Mouse (Mus musculus) ovary, postnatal 36 days (tissue): Measurements from ENCODE around the gene Siae.

Experiments
- DNase-seq: peaks from one replicate; pipeline ENCODE4 v3.0.0; 2022; ENCODE audit warnings: low spot score, mixed read lengths

Siae gene

GRCm38 (mm10) chr9:37554838-37555748, at the start of gene Siae:
Siae (plus strand) TSS chr9:37555698.
- no peak for DNase-seq

DNA sequence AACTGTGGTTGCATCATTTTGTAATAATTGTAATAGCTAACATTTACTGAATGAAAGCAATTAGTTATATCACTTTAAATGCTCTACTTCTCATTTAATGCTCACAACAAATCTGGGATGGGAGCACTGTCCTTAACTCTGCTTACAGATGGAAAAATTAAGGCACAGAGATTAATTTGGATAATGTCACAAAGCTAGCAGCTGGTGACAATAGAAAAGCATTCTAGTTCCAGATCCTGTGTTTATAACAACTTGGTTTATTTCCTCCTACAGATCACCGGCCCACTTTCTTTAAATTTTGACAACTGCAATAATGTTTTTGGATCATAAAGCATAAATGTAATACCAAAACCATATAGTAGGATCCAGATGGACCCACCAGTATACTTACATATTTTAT, 49.5 kb upstream of the Siae start:
- no peak for DNase-seq

GRCm38 (mm10) chr9:37512097-37512496, 43.4 kb upstream of the Siae start:
- no peak for DNase-seq

DNA sequence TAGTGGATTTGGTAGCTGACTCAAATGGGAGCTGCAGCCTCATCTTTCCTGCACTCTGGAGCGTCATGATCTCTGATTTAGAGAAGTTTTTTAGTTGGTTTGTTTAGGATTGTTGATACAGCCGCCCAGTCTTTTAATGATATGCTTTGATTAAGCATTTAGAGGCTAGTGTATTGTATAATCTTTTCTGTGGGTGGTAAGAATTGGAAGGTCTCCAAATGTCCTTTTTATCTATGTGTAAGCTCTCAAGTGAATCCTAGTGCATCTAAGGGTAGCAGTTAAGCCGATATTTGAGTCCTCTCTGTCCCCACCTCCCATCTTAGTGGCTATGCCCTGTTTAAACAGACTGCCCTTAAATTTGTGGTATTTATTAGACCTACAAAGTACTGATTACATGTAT, 41.0 kb upstream of the Siae start:
- DNase-seq = no peak

DNA sequence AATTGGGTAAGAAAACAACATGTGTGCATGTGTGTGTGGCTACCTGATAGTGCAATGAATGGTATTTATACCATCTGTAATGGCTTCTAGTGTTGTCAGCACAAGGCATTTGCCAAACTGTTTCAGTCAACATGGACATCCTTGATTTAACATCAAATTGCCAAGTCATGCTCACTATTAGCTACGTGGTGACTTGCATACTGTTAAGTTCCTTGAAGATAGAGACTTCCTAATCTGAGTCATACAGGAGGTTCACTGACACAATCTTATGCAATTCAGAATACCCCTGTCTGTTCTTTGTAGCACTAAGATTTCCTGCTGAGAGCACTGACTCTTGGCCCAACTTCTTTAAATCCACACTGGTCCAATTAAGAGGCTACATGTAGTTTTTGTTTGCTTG, 38.0 kb upstream of the Siae start:
- no peak for DNase-seq

- DNase-seq = no peak
Observed at GRCm38 (mm10) chr9:37518991-37519390, 36.5 kb upstream of the Siae start.

DNA sequence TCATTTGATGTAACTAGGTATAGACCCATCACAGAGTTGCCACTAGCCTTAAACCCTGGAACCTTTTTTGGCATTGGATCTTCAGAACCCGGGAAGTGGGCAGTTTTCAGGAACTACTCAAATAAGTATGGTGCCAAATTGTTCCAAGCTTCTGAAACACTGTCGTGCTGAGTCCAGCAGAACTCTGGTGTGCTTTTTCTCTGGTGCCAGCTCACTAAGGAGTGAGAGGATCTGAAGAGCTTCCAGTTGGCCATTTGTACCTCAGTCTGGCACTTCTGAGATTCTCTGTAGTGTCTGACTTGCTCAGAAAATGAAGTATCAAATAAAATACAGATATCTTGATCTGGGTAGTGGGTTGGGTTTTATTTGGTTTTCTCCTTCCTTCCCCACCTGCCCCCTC, 35.5 kb upstream of the Siae start:
- no peak for DNase-seq

GRCm38 (mm10) chr9:37525461-37525860, 30.0 kb upstream of the Siae start:
- DNase-seq = no peak

GRCm38 (mm10) chr9:37526443-37527395, 28.8 kb upstream of the Siae start:
- DNase-seq = no peak

GRCm38 (mm10) chr9:37527396-37528224, 27.9 kb upstream of the Siae start, which contains the start of gene Esam:
Esam (plus strand) TSS chr9:37528078.
- peak; percentile 61 for DNase-seq

GRCm38 (mm10) chr9:37528225-37528970, 27.1 kb upstream of the Siae start:
- no peak for DNase-seq

- peak; percentile 58 for DNase-seq
Observed at GRCm38 (mm10) chr9:37530031-37530887, 25.2 kb upstream of the Siae start.

- DNase-seq = peak; percentile 63
Observed at GRCm38 (mm10) chr9:37530888-37531705, 24.4 kb upstream of the Siae start.

DNA sequence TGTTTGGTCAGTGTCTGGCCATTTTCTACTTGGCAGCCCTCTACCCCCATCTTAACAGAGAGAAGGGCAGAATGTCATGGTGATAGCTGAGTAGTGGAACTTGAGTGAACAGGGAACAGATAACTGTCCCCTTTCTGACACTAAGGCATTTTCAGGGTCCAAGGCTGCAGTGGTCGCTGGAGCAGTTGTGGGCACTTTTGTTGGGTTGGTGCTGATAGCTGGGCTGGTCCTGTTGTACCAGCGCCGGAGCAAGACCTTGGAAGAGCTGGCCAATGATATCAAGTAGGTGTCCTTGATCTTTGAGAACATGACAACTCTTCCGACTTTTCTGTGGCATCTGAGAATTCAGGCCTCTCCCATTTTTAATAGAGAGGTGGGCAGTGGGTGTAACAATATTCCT, 18.6 kb upstream of the Siae start:
- DNase-seq = no peak

DNA sequence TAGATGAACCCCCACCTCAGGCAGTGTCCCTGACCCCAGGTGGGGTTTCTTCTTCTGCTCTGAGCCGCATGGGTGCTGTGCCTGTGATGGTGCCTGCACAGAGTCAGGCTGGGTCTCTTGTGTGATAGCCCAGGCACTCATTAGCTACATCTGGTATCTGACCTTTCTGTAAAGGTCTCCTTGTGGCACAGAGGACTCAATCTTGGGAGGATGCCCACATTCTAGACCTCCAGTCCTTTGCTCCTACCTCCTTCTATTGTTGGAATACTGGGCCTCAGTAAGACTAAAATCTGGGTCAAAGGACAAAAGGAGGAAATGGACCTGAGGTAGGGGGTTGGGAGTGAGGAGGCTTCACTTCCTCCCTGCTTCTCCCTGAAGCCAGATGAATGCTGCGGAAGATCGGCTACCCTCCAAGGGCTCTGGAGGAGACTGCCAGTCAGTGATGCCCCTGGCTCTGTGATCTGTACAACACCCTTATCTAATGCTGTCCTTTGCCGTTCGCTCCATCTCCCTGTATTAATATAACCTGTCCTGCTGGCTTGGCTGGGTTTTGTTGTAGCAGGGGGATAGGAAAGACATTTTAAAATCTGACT, 17.7 kb upstream of the Siae start:
- DNase-seq = no peak

DNA sequence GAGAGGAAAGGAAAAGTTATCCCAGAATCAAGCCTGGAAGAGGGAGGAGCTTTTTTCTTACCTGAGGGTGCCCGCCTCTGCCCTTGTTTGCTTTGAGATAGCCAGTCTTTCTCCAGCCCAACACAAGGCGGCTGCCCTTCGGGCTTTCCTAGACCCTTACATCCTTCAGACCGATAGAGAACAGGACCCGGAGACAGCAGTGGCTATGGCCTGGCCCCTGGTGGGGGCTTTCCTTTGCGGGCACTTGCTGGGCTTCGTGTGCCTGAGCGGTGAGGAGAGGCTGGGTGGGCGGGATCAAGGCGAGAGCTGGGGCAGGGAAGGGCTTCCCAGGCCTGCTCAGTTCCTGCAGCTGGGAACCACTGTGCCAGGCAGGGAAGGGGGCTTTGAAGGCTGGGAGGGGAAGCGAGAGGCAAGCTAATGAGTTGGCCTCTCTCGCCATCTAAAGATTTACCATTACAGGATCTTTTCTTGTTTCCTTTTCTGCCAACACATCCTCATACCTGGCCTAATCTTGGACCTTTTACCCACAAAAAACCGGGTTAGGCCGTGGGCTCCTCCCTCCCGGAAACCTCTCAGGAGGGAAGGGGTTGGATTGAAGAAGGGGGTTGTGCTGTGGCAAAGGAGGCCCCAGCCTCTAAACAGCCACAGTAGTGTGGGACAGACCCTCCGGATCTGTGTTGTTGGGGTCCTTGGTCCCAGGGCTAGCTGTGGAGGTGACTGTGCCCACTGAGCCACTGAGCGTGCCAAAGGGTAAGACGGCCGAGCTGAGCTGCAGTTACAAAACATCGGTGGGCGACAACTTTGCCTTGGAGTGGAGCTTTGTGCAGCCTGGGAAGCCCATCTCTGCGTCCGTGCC, 16.1 kb upstream of the Siae start, which contains the start of gene Vsig2:
Gene Vsig2 (plus strand): TSS at position 86 of the 856 bp plus-strand sequence.
- no peak for DNase-seq

GRCm38 (mm10) chr9:37540226-37540625, 15.3 kb upstream of the Siae start:
- DNase-seq = no peak
